Mouse (Mus musculus) lung, postnatal 25 days (tissue): Measurements from ENCODE around the gene Zfp865.

Experiments
- DNase-seq: peaks from one replicate; pipeline ENCODE4 v3.0.0; 2022; ENCODE audit warnings: low spot score

Zfp865 gene

DNA sequence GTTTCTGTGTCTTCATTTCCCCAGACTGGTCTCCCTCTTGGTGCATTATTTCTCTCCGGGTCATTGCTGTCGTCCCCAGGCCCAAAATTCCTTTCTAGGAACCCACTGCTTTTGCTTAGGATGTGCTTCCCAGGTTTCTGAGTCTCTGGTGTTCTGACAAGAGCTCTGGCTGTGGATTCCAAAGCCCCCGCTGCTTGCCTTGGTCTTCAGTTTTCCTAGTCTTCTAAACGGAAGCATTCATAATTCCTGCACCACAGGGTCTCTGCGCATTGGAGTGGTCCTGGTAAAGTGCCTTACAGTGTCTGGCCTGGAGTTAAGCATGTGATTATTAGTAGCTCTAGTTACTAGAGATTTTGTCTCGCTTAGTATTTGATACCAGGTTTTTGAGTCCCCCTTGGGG, 60.6 kb downstream of the Zfp865 start:
- DNase-seq: no peak

DNA sequence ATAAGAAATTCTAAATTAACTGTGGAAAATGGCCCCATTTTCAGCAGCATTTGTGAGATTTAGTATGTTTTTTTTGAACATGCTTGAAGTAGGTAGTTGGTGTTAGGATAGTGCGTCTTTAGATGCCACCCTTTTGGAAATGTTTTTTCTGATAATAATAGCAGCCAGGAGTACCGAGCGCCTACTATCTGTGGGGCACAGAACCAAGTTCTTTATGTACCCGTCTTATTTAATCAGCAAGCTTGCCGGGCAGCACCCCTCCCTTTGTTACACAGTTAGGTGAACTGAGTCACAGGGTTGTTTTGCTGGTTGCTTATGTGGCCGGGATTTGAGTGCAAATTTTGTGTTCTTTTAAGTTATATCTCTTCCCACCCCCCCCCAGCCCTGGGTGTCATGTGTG, 61.1 kb downstream of the Zfp865 start:
- no peak for DNase-seq

DNA sequence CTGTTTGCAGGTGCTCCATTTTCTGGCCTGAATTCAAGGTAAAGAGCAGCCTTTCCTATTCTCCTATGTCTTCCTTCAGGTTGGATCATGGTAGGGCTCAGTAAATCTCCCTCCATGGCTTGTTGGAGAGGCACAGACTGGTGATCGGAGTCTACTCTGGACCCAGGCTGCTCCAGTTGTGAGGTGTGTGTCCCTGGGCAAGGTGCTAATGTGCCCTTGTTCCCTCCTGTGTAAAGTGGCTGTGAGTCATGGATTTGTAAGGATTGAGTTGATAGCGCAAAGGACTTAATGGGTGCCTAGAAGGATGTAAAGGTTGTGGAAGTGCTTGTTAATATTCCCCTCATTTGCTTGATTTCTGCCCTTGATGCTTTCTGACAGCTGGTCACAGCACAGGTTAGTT, 61.8 kb downstream of the Zfp865 start:
- no peak for DNase-seq

- peak; percentile 34 for DNase-seq
These were observed 63.3 kb downstream of the Zfp865 start for GRCm38 (mm10) chr7:5083325-5084105.

GRCm38 (mm10) chr7:5085512-5085911, 65.3 kb downstream of the Zfp865 start:
- no peak for DNase-seq
